Mouse (Mus musculus) heart, embryonic 12.5 days (tissue): Measurements from ENCODE around the gene Trim40. TPM values are rescaled to one million over a fixed set of nuclear protein-coding genes. Genes with fewer than 3 reads are reported as not detected.
A peak's percentile ranks its signal among the peaks of the same experiment; 100 is the strongest.

Experiments
- ATAC-seq: fragments of 200-750 bp; cut with Nextera tagmentation; 2 replicates; pipeline ENCODE4 v1.8.0; 2017; ENCODE audit warnings: moderate TSS enrichment, moderate library complexity; ENCODE audit not compliant: insufficient number of reproducible peaks, low FRiP score
- H3K27ac ChIP-seq: fragments of 300-500 bp; sonication (generic); 2 replicates; pipeline ENCODE4 v1.5.1; 2016; ENCODE audit warnings: mild to moderate bottlenecking, moderate library complexity; ENCODE audit not compliant: poor library complexity, severe bottlenecking
- H3K27me3 ChIP-seq: fragments of 300-500 bp; sonication (generic); replicated peaks from 2 replicates; pipeline ENCODE4 v1.6.1; 2016; ENCODE audit warnings: mild to moderate bottlenecking, moderate library complexity
- H3K36me3 ChIP-seq: fragments of 300-500 bp; sonication (generic); 2 replicates; pipeline ENCODE4 v1.6.1; 2016; ENCODE audit warnings: mild to moderate bottlenecking, moderate library complexity
- H3K4me1 ChIP-seq: fragments of 300-500 bp; sonication (generic); replicated peaks from 2 replicates; pipeline ENCODE4 v1.6.1; 2016; ENCODE audit warnings: mild to moderate bottlenecking
- H3K4me2 ChIP-seq: fragments of 300-500 bp; sonication (generic); 2 replicates; pipeline ENCODE4 v1.6.1; 2016; ENCODE audit warnings: mild to moderate bottlenecking, moderate library complexity
- H3K4me3 ChIP-seq: fragments of 300-500 bp; sonication (generic); 2 replicates; pipeline ENCODE4 v1.5.1; 2016; ENCODE audit warnings: mild to moderate bottlenecking
- H3K9ac ChIP-seq: fragments of 300-500 bp; sonication (generic); 2 replicates; pipeline ENCODE4 v1.6.1; 2016; ENCODE audit warnings: mild to moderate bottlenecking, moderate library complexity
- H3K9me3 ChIP-seq: fragments of 300-500 bp; sonication (generic); replicated peaks from 2 replicates; pipeline ENCODE4 v1.6.1; 2016; ENCODE audit warnings: mild to moderate bottlenecking, moderate library complexity
- WGBS: fragments of 180-500 bp; shearing (Covaris S2); methylation state at CpG from one replicate; pipeline ENCODE4 v1.1.7; 2016; 5-methylcytosine and 5-hydroxymethylcytosine counted together
- polyA plus RNA-seq: library from polyadenylated mRNA; unstranded; fragments of >200 nt; fragmentation: Nextera tagmentation; extraction: Ambion mirVana; gene quantifications from 2 replicates; pipeline ENCODE4 v1.2.1, GENCODE M21; 2016

The Trim40 gene
- polyA plus RNA-seq, 1 experiment from 2014 or later = not detected

DNA sequence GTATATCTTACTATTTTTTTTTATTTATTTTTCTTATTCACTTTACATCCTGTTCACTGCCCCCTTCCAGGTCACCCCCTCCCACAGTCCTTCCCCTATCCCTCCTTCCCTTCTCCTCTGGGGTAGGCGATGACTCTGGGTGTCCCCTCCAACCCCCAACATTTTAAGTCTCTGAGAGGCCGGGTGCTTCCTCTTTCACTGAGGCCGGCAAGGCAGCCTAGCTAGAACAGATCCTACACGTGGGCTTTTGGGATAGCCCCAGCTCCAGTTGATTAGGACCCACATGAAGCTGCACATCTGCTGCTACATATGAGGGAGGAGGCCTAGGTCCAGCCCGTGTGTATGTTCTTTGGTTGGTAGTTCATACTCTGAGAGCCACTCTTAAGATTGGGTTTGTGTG is 50.9 kb downstream of the Trim40 start:
- no peak for ATAC-seq
- no peak overlapping the region for H3K27ac ChIP-seq
- no peak overlapping the region for H3K9ac ChIP-seq
- peaks cover 28% of the 10 kb centered on the region for H3K4me1 ChIP-seq
- H3K36me3 ChIP-seq = peaks cover 17% of the 10 kb centered on the region; the same call in 1 of the 2 replicates
- no peak overlapping the region for H3K4me2 ChIP-seq
- 75% methylated on average over 5 of the region's 5 CpGs for WGBS
- no peaks in the 10 kb centered on the region for H3K27me3 ChIP-seq
- no peaks in the 10 kb centered on the region for H3K9me3 ChIP-seq
- no peak overlapping the region for H3K4me3 ChIP-seq

- Histone ChIP-seq H3K4me3 (peak within 1 kb of the TSS; percentile 87), H3K9ac (peak within 1 kb of the TSS; percentile 90), H3K36me3 (peaks cover 12% of the 10 kb centered on the region; the same call in 1 of the 2 replicates), H3K9me3 (no peaks in the 10 kb centered on the region), H3K27me3 (no peaks in the 10 kb centered on the region), H3K4me1 (peaks cover 18% of the 10 kb centered on the region; the same call in 1 of the 2 replicates), H3K4me2 (peak within 1 kb of the TSS; percentile 81), H3K27ac (peak within 1 kb of the TSS; percentile 97)
- ATAC-seq = peak; percentile 99
- under 1% methylated on average over 58 of the region's 58 CpGs for WGBS
Observed at GRCm38 (mm10) chr17:36836874-36837647, 52.9 kb downstream of the Trim40 start, which contains the start of gene Trim26. Trim26 (plus strand) TSS chr17:36837134.

- Histone ChIP-seq H3K4me3 (peak overlapping the region; percentile 87), H3K36me3 (peaks cover 11% of the 10 kb centered on the region; the same call in 1 of the 2 replicates), H3K4me2 (peak overlapping the region; percentile 81), H3K9ac (peak overlapping the region; percentile 73), H3K27me3 (no peaks in the 10 kb centered on the region), H3K4me1 (peaks cover 18% of the 10 kb centered on the region; the same call in 1 of the 2 replicates), H3K27ac (peak overlapping the region; percentile 97), H3K9me3 (no peaks in the 10 kb centered on the region)
- ATAC-seq = peak; percentile 10; the same call in 1 of the 2 replicates
- WGBS = 13% methylated on average over 3 of the region's 3 CpGs
Observed at GRCm38 (mm10) chr17:36836427-36836812, 53.5 kb downstream of the Trim40 start.

DNA sequence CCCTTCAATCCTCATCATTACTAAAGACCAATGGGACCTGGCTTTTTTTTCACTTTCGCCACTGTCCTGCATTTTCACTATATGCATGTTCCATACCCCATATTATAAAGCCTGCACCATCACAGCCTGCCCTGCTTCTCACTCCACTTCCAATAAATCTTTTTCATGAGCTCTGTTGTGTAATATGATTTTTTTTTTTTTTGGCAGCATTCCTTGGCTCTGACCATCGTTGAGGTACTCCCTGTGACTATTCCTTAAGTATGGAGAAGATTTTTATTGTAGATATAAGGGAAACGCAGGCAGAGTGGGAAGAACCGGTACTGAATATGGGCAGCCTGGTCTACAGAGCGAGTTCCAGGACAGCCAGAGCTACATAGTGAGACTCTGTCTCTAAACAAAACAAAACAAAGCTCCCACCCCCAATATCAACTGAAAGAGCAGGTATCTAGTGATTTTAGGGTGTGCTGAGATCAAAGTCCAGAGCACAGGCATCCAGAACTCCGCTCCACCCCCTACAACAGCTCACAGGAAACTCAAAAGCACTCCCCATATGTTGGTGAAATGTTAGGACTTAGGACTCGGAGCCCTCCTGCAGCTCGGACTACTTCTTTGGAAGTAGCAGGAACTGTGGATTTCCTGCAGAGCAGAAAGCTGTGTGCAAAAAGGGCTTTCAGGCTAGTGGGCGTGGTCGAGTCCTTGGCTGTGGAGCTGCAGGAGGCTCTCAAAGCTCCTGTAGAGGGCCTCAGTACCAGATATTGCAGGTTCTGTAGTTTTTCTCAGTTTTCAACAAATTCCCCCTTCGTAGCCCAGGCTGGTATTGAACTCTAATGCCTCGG is 54.1 kb downstream of the Trim40 start:
- ATAC-seq = no peak
- peak overlapping the region; percentile 73 for H3K9ac ChIP-seq
- WGBS = 30% methylated on average over 12 of the region's 12 CpGs
- no peaks in the 10 kb centered on the region for H3K9me3 ChIP-seq
- H3K4me1 ChIP-seq = peaks cover 18% of the 10 kb centered on the region; the same call in 1 of the 2 replicates
- peaks cover 9% of the 10 kb centered on the region; the same call in 1 of the 2 replicates for H3K36me3 ChIP-seq
- H3K27ac ChIP-seq = peak overlapping the region; percentile 97
- H3K27me3 ChIP-seq = no peaks in the 10 kb centered on the region
- H3K4me2 ChIP-seq = peak overlapping the region; percentile 81
- peak overlapping the region; percentile 13 for H3K4me3 ChIP-seq

GRCm38 (mm10) chr17:36832694-36833093 is 57.2 kb downstream of the Trim40 start:
- no peak overlapping the region for H3K4me3 ChIP-seq
- no peak overlapping the region for H3K9ac ChIP-seq
- no peaks in the 10 kb centered on the region for H3K36me3 ChIP-seq
- H3K27ac ChIP-seq = no peak overlapping the region
- H3K4me1 ChIP-seq = peaks cover 8% of the 10 kb centered on the region; the same call in 1 of the 2 replicates
- no peak overlapping the region for H3K4me2 ChIP-seq
- WGBS = 53% methylated on average over 4 of the region's 4 CpGs
- ATAC-seq = no peak
- no peaks in the 10 kb centered on the region for H3K27me3 ChIP-seq
- H3K9me3 ChIP-seq = no peaks in the 10 kb centered on the region

Other genes starting within 250 kb of the Trim40 start
- not detected in 2 replicates for gene H2-M9, start 247.5 kb downstream of the Trim40 start, polyA plus RNA-seq
- not detected in 2 replicates for gene H2-M1, start 217.9 kb downstream of the Trim40 start, polyA plus RNA-seq
- not detected in 2 replicates for gene H2-M10.5, start 117.2 kb downstream of the Trim40 start, polyA plus RNA-seq
- not detected in 2 replicates for gene H2-M10.6, start 78.0 kb downstream of the Trim40 start, polyA plus RNA-seq
- 28.8 and 28.9 TPM in 2 replicates for gene Trim26, start 53.0 kb downstream of the Trim40 start, polyA plus RNA-seq
- 0.40 and 0.47 TPM in 2 replicates for gene Trim15, start 22.9 kb downstream of the Trim40 start, polyA plus RNA-seq
- 23.6 and 27.0 TPM in 2 replicates for gene Trim10, start 20.5 kb downstream of the Trim40 start, polyA plus RNA-seq
- gene Trim31, start 8.0 kb upstream of the Trim40 start, polyA plus RNA-seq = not detected in 2 replicates
- gene Rnf39, start 52.8 kb upstream of the Trim40 start, polyA plus RNA-seq = not detected in 2 replicates
- 83.2 and 83.8 TPM in 2 replicates for gene Ppp1r11, start 61.6 kb upstream of the Trim40 start, polyA plus RNA-seq
- gene Znrd1, start 68.4 kb upstream of the Trim40 start, polyA plus RNA-seq = 37.5 and 40.3 TPM in 2 replicates
- 6.4 and 6.7 TPM in 2 replicates for gene Znrd1as, start 68.5 kb upstream of the Trim40 start, polyA plus RNA-seq
- 0.20 TPM in 1 of 2 replicates, not detected in the other for gene 2410137M14Rik, start 91.1 kb upstream of the Trim40 start, polyA plus RNA-seq
- 0.31 and 0.36 TPM in 2 replicates for gene H2-M5, start 99.4 kb upstream of the Trim40 start, polyA plus RNA-seq
- gene Zfp57, start 111.0 kb upstream of the Trim40 start, polyA plus RNA-seq = 60.0 and 64.4 TPM in 2 replicates
- gene Mog, start 133.3 kb upstream of the Trim40 start, polyA plus RNA-seq = 0.10 TPM in 1 of 2 replicates, not detected in the other
- 8.3 and 8.6 TPM in 2 replicates for gene Gabbr1, start 155.8 kb upstream of the Trim40 start, polyA plus RNA-seq
- 0.08 TPM in 1 of 2 replicates, not detected in the other for gene Olfr90, start 198.4 kb upstream of the Trim40 start, polyA plus RNA-seq
- gene Olfr91, start 208.2 kb upstream of the Trim40 start, polyA plus RNA-seq = 0.05 TPM in 1 of 2 replicates, not detected in the other
- not detected in 2 replicates for gene Olfr92, start 230.0 kb upstream of the Trim40 start, polyA plus RNA-seq